Mouse (Mus musculus): ENCODE results near the gene Ehf.

GRCm38 (mm10) chr2:103277794-103278193, 25.3 kb downstream of the Ehf start:
- TF ChIP-seq POLR2A (IDR thresholded peaks at IDR 0.05; ENCODE audit: borderline replicate concordance, low read depth, low read length) (no peak), CTCF (IDR thresholded peaks at IDR 0.05; ENCODE audit: low read depth, low read length) (no peak)
